Mouse (Mus musculus) erythroblast, embryonic 14.5 days (primary cell): Measurements from ENCODE around the gene Ajm1.

Source experiments
- GATA1 ChIP-seq: IDR thresholded peaks from 2 replicates; pipeline ENCODE4 v1.6.1; 2012; ENCODE audit warnings: low read length, inconsistent platforms, mixed read lengths
- TAL1 ChIP-seq: IDR thresholded peaks from 3 replicates; pipeline ENCODE4 v1.6.1; 2012; ENCODE audit warnings: low read length, inconsistent platforms, mixed read lengths

GRCm38 (mm10) chr2:25588227-25588907 is 6.8 kb upstream of the Ajm1 start:
- TF ChIP-seq GATA1 (no peak), TAL1 (no peak)
